Mouse (Mus musculus) spleen, adult 2 months (tissue): ENCODE data around the gene Myo1h.
A peak's percentile ranks its signal among the peaks of the same experiment; 100 is the strongest.

Source experiments
- CTCF ChIP-seq: fragments of 200-500 bp; IDR thresholded peaks from 2 replicates; pipeline ENCODE4 v1.5.1; 2011; ENCODE audit warnings: mild to moderate bottlenecking, inconsistent platforms; ENCODE audit not compliant: insufficient read depth, insufficient read length, insufficient replicate concordance; ENCODE audit errors: extremely low read depth
- POLR2A ChIP-seq: fragments of 200-500 bp; IDR thresholded peaks from 2 replicates; pipeline ENCODE4 v1.6.1; 2011; ENCODE audit warnings: low read depth, low read length, inconsistent platforms

- TF ChIP-seq CTCF (no peak), POLR2A (peak; percentile 6; the same call in 1 of the 2 replicates)
Observed at GRCm38 (mm10) chr5:114323105-114323790, 34.3 kb downstream of the Myo1h start.
